Mouse (Mus musculus): ENCODE results near the gene Slc13a5. TPM values are rescaled to one million over a fixed set of nuclear protein-coding genes. Genes with fewer than 3 reads are reported as not detected.

Slc13a5 gene
- 1 to 10 TPM; 8.6 to 9.0 TPM for total RNA-seq (2021)
- long read RNA-seq, partial matches to known transcripts: 0 of 5 reads
- long read RNA-seq, other reads (novel, unspliced or antisense): 1 of 5 reads

GRCm38 (mm10) chr11:72266960-72267560 lies at the start of gene Slc13a5:
Gene Slc13a5, minus strand, starts transcription at chr11:72267222.
- no peak for DNase-seq (ENCODE audit: low spot score in 2 of 2)

GRCm38 (mm10) chr11:72314151-72314895 lies 47.3 kb upstream of the Slc13a5 start, which contains the start of gene Fbxo39:
Gene Fbxo39, plus strand, starts transcription at chr11:72314444.
- peak; percentile 24 to 40 for DNase-seq (ENCODE audit: low spot score in 2 of 2)

- no peak for DNase-seq (ENCODE audit: low spot score in 2 of 2)
These were observed 44.5 kb upstream of the Slc13a5 start for GRCm38 (mm10) chr11:72311355-72312001.

GRCm38 (mm10) chr11:72310491-72310890 lies 43.5 kb upstream of the Slc13a5 start:
- no peak for DNase-seq (ENCODE audit: low spot score in 2 of 2)

GRCm38 (mm10) chr11:72308982-72309381 lies 42.0 kb upstream of the Slc13a5 start:
- no peak for DNase-seq (ENCODE audit: low spot score in 2 of 2)

GRCm38 (mm10) chr11:72307461-72307860 lies 40.4 kb upstream of the Slc13a5 start:
- peak in 1 of 2 experiments; percentile 62 for DNase-seq (ENCODE audit: low spot score in 2 of 2)

GRCm38 (mm10) chr11:72302230-72302629 lies 35.2 kb upstream of the Slc13a5 start:
- DNase-seq (ENCODE audit: low spot score in 2 of 2): peak; percentile 71 to 90

GRCm38 (mm10) chr11:72301334-72301733 lies 34.3 kb upstream of the Slc13a5 start, which contains the start of gene Xaf1:
Gene Xaf1, plus strand, starts transcription at chr11:72301629.
- DNase-seq (ENCODE audit: low spot score in 2 of 2): peak in 1 of 2 experiments; percentile 22

GRCm38 (mm10) chr11:72293116-72293515 lies 26.1 kb upstream of the Slc13a5 start:
- DNase-seq (ENCODE audit: low spot score in 2 of 2): no peak

- DNase-seq (ENCODE audit: low spot score in 2 of 2): no peak
These were observed 20.5 kb upstream of the Slc13a5 start for GRCm38 (mm10) chr11:72287543-72287942.

GRCm38 (mm10) chr11:72287126-72287525 lies 20.1 kb upstream of the Slc13a5 start:
- DNase-seq (ENCODE audit: low spot score in 2 of 2): no peak

- no peak for DNase-seq (ENCODE audit: low spot score in 2 of 2)
These were observed 19.6 kb upstream of the Slc13a5 start for GRCm38 (mm10) chr11:72286651-72287050.

GRCm38 (mm10) chr11:72285971-72286480 lies 19.0 kb upstream of the Slc13a5 start:
- DNase-seq (ENCODE audit: low spot score in 2 of 2): no peak

GRCm38 (mm10) chr11:72284532-72285182 lies 17.6 kb upstream of the Slc13a5 start:
- DNase-seq (ENCODE audit: low spot score in 2 of 2): no peak

- DNase-seq (ENCODE audit: low spot score in 2 of 2): no peak
These were observed 16.6 kb upstream of the Slc13a5 start for GRCm38 (mm10) chr11:72283486-72284224.

- DNase-seq (ENCODE audit: low spot score in 2 of 2): no peak
These were observed 14.9 kb upstream of the Slc13a5 start for GRCm38 (mm10) chr11:72281852-72282400.

- no peak for DNase-seq (ENCODE audit: low spot score in 2 of 2)
These were observed 14.3 kb upstream of the Slc13a5 start for GRCm38 (mm10) chr11:72281143-72281851.

- DNase-seq (ENCODE audit: low spot score in 2 of 2): no peak
These were observed 6.3 kb upstream of the Slc13a5 start for GRCm38 (mm10) chr11:72273341-72273740.

GRCm38 (mm10) chr11:72271761-72272160 lies 4.7 kb upstream of the Slc13a5 start:
- no peak for DNase-seq (ENCODE audit: low spot score in 2 of 2)
